Mouse (Mus musculus) forebrain, embryonic 13.5 days (tissue): ENCODE results near the gene Rhbg. TPM values are rescaled to one million over a fixed set of nuclear protein-coding genes. Genes with fewer than 3 reads are reported as not detected.
"Not testable (repeated sequence)": the region's sequence is repeated elsewhere in the genome, so short reads cannot be mapped to it uniquely, and the experiment has no call there.

Source experiments
- ATAC-seq: fragments of 200-750 bp; cut with Nextera tagmentation; 2 replicates; pipeline ENCODE4 v1.8.0; 2017
- H3K27ac ChIP-seq: fragments of 300-500 bp; sonication (generic); 2 replicates; pipeline ENCODE4 v1.5.1; 2015; ENCODE audit warnings: inconsistent platforms, mild to moderate bottlenecking, moderate library complexity
- H3K27me3 ChIP-seq: fragments of 300-500 bp; sonication (generic); 2 replicates; pipeline ENCODE4 v1.6.1; 2015; ENCODE audit warnings: mild to moderate bottlenecking, inconsistent platforms
- H3K36me3 ChIP-seq: fragments of 300-500 bp; sonication (generic); 2 replicates; pipeline ENCODE4 v1.6.1; 2015; ENCODE audit warnings: mild to moderate bottlenecking, inconsistent platforms; ENCODE audit not compliant: poor library complexity, severe bottlenecking
- H3K4me1 ChIP-seq: fragments of 300-500 bp; sonication (generic); 2 replicates; pipeline ENCODE4 v1.6.1; 2015; ENCODE audit warnings: inconsistent platforms
- H3K4me2 ChIP-seq: fragments of 300-500 bp; sonication (generic); 2 replicates; pipeline ENCODE4 v1.6.1; 2015; ENCODE audit warnings: inconsistent platforms, mild to moderate bottlenecking, moderate library complexity
- H3K4me3 ChIP-seq: fragments of 300-500 bp; sonication (generic); 2 replicates; pipeline ENCODE4 v1.5.1; 2015; ENCODE audit warnings: mild to moderate bottlenecking, inconsistent platforms
- H3K9ac ChIP-seq: fragments of 300-500 bp; sonication (generic); 2 replicates; pipeline ENCODE4 v1.6.1; 2015; ENCODE audit warnings: mild to moderate bottlenecking, inconsistent platforms
- H3K9me3 ChIP-seq: fragments of 300-500 bp; sonication (generic); replicated peaks from 2 replicates; pipeline ENCODE4 v1.6.1; 2016; ENCODE audit warnings: inconsistent platforms
- whole genome bisulfite sequencing: fragments of 180-500 bp; shearing (Covaris S2); methylation state at CpG from one replicate; pipeline ENCODE4 v1.1.7; 2015; 5-methylcytosine and 5-hydroxymethylcytosine counted together
- polyA plus RNA-seq: library from polyadenylated mRNA; unstranded; fragments of >200 nt; fragmentation: Nextera tagmentation; extraction: Ambion mirVana; gene quantifications from 2 replicates; pipeline ENCODE4 v1.2.1, GENCODE M21; 2015

Gene Rhbg
- polyA plus RNA-seq, 1 experiment from 2014 or later, result 0.26 TPM

DNA sequence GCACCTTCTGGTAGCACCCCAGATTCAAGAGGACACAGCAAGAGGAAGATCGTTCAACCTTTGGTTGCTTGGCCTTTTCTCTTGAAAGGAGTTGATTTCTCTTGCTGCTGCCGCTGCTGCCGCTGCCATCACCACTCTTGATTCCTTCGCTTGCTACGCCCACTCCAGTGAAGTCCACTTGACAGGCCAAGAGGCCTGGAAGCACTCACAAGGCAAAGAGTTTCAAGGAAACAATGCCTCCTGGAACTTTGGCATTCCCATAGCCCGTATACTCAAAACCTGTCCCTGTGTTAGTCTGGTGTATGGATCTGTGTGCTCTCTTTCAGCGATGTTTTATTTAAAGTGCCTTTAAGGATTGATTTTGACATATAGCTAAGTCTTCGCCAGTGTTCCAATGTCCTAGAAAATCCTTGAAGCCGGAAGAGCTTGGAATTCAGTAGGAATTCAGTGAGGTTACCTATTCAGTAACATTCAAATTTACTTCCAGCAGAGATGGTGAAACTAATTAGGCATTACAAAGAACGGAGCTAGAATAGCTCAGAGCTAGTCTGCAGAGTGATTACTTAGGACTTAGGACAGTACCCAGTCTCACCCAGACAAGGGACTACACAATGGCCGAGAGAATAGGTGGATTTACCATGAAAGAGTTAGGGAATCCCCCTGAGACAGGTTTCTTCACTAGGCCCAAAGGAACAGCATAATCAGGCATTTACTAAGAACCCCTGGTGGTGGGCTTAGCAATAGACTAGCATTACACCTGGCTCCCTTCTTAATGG lies 26.8 kb upstream of the Rhbg start:
- 48% methylated on average over 11 of the region's 11 CpGs for WGBS
- not testable (repeated sequence) for H3K4me1 ChIP-seq, H3K4me2 ChIP-seq, H3K36me3 ChIP-seq, H3K9ac ChIP-seq, ATAC-seq, H3K27ac ChIP-seq, H3K4me3 ChIP-seq, H3K27me3 ChIP-seq, H3K9me3 ChIP-seq

DNA sequence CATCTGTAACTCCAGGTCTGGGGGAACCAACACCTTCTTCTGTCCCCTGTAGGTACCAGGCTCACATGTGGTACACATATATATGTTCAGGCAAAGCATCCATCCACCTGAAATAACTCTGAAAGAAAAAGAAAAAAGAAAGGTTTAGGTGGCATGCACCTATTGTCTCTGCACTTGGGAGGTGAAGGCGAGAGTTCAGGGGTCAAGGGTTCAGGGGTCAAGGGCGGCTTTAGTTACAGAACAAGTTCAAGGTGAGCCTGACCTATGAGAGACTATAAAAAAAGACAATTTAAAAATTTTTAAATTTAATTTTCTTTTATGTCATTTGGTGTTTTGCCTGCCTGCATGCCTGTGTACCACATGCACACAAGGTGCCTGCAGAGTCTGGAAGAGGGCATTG lies 25.5 kb upstream of the Rhbg start:
- 94% methylated on average over 2 of the region's 2 CpGs for WGBS
- Histone ChIP-seq H3K9me3 (no peaks in the 10 kb centered on the region), H3K4me1 (no peaks in the 10 kb centered on the region), H3K4me3 (no peak overlapping the region), H3K4me2 (no peak overlapping the region), H3K27ac (no peak overlapping the region), H3K36me3 (no peaks in the 10 kb centered on the region), H3K27me3 (no peaks in the 10 kb centered on the region), H3K9ac (no peak overlapping the region)
- ATAC-seq, result no peak

DNA sequence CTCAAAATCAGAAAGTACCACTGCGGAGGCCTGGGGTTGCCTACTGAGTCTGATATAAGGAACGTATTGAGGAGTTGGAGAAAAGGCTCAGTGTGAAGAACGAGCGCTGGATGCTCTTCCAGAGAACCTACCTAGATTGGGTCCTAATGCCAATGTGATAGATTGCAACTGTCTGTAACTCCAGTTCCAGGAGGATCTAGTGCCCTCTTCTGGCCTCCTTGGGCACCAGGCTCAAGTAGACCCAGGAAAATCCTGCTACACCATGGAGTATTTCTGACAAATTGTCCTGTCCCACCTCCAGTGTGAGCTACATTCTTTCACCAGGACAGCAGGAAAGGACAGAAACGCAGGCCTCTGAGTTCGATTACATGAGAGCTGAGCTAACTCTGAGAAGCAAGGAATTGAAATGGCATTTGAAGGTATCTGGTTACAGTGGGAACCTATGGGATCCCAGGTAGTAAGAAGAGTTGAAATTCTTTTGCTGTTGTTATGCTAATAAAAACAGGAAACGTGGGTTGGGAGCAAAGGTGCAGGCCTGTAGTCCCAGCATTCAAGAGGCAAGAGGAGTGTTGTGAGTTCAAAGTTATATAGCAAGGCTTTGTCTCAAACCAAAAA lies 22.1 kb upstream of the Rhbg start:
- H3K9ac ChIP-seq, result no peak overlapping the region
- H3K4me3 ChIP-seq, result no peak overlapping the region
- no peaks in the 10 kb centered on the region for H3K27me3 ChIP-seq
- WGBS, result 51% methylated on average over 7 of the region's 7 CpGs
- no peaks in the 10 kb centered on the region for H3K9me3 ChIP-seq
- ATAC-seq, result no peak
- H3K36me3 ChIP-seq, result no peaks in the 10 kb centered on the region
- no peak overlapping the region for H3K27ac ChIP-seq
- H3K4me1 ChIP-seq, result no peaks in the 10 kb centered on the region
- H3K4me2 ChIP-seq, result no peak overlapping the region

DNA sequence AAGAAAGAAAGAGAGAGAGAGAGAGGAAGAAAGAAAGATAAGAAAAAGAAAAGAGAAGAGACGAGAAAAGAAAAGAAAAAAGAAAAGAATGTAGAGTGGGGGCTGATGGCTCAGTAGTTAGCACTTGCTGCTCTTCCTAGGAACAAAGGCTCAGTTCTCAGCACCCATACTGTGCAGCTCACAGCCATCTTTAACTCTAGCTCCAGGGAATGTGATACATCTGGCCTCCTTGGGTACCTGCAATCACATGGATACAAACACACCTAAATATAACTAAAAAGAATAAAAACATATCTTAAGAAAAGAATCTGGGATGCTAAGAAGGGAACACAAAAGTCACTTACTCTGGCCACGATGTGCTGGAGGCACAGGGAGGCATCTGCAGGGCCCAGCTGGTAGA lies 21.6 kb upstream of the Rhbg start:
- ATAC-seq, result no peak
- H3K27me3 ChIP-seq, result no peaks in the 10 kb centered on the region
- 86% methylated on average over 2 of the region's 2 CpGs for WGBS
- H3K9ac ChIP-seq, result no peak overlapping the region
- H3K27ac ChIP-seq, result no peak overlapping the region
- H3K9me3 ChIP-seq, result no peaks in the 10 kb centered on the region
- no peak overlapping the region for H3K4me2 ChIP-seq
- H3K4me1 ChIP-seq, result no peaks in the 10 kb centered on the region
- no peak overlapping the region for H3K4me3 ChIP-seq
- H3K36me3 ChIP-seq, result no peaks in the 10 kb centered on the region

DNA sequence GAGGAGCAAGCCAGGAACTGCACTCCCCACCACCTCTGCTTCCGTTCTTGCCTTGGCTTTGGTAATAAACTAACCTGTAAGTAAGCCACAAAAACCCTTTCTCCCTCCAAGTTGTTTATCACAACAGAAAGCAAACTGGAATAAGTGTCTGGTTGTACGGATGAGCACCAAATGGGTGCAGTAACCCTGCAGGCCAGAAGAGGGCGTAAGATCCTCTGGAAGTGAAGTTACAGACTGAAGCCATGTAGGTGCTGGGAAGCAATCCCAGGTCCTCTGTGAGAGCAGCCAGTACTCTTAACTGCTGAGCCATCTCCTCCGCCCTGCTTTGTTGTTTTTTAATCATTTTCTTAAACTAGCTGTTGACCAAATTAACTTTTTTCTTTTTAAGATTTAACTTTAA lies 19.5 kb upstream of the Rhbg start:
- Histone ChIP-seq H3K9ac (no peak overlapping the region), H3K27ac (no peak overlapping the region), H3K4me2 (no peak overlapping the region), H3K36me3 (no peaks in the 10 kb centered on the region), H3K4me1 (no peaks in the 10 kb centered on the region), H3K4me3 (no peak overlapping the region), H3K9me3 (no peaks in the 10 kb centered on the region), H3K27me3 (no peaks in the 10 kb centered on the region)
- 91% methylated on average over 4 of the region's 4 CpGs for WGBS
- no peak for ATAC-seq

DNA sequence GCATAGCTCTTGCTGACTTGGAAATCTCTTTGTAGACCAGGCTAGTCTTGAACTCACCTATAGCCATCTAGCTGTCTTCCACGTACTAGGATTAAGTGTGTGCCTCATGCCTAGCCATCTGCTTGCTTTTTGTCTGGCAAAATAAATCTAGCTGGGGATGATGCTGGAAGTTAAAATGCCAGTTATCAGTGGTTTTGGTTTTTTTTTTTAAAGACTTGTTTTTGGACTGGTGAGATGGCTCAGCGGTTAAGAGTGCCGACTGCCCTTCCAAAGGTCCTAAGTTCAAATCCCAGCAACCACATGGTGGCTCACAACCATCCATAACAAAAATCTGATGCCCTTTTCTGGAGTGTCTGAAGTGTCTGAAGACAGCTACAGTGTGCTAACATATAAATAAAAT lies 17.4 kb upstream of the Rhbg start:
- no peaks in the 10 kb centered on the region for H3K36me3 ChIP-seq
- no peak overlapping the region for H3K9ac ChIP-seq
- no peaks in the 10 kb centered on the region for H3K4me1 ChIP-seq
- no peak overlapping the region for H3K27ac ChIP-seq
- WGBS, result 94% methylated on average over 3 of the region's 3 CpGs
- H3K27me3 ChIP-seq, result no peaks in the 10 kb centered on the region
- H3K9me3 ChIP-seq, result no peaks in the 10 kb centered on the region
- no peak overlapping the region for H3K4me2 ChIP-seq
- H3K4me3 ChIP-seq, result no peak overlapping the region
- ATAC-seq, result no peak

DNA sequence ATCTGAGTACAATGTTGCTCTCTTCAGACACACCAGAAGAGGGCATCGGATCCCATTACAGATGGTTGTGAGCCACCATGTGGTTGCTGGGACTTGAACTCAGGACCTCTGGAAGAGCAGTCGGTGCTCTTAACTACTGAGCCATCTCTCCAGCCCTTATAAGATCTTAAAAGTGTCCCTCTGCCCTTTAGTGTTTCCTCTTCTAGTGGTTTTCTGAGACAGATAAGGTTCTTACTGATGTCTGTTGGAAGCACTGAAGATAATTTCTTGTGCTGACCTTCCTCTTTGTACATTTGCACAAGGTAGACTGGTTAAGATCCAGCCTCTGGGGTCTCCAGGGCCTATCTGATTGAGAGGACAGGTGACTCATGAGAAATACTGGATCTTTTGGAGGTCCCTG lies 16.8 kb upstream of the Rhbg start:
- not testable (repeated sequence) for H3K27ac ChIP-seq, H3K9me3 ChIP-seq, H3K4me3 ChIP-seq, H3K27me3 ChIP-seq, H3K4me2 ChIP-seq, ATAC-seq, H3K4me1 ChIP-seq, H3K9ac ChIP-seq, H3K36me3 ChIP-seq
- WGBS, result 95% methylated on average over 2 of the region's 2 CpGs

DNA sequence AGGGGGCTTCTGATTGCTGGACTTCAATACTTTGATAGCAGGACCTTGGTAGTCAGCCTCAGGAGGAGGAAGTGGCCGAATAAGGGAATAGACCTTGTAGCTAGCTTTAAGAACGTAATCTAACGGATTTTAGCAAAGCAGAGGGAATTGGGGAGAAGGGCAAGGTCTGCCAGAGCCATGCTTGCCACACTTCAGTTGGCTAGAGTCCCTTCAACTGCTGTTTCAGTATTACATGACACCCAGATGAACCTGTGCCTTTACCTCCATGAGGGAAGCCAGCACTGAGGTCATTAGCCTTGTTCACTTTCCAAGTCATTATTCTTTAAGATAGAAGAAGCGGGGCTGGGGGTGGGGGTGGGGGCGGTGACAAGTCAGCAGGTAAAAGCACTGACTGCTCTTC lies 14.5 kb upstream of the Rhbg start:
- H3K27ac ChIP-seq, result no peak overlapping the region
- ATAC-seq, result no peak
- no peaks in the 10 kb centered on the region for H3K4me1 ChIP-seq
- no peak overlapping the region for H3K4me2 ChIP-seq
- 89% methylated on average over 5 of the region's 5 CpGs for WGBS
- H3K9ac ChIP-seq, result no peak overlapping the region
- H3K27me3 ChIP-seq, result no peaks in the 10 kb centered on the region
- no peak overlapping the region for H3K4me3 ChIP-seq
- no peaks in the 10 kb centered on the region for H3K36me3 ChIP-seq
- no peaks in the 10 kb centered on the region for H3K9me3 ChIP-seq

DNA sequence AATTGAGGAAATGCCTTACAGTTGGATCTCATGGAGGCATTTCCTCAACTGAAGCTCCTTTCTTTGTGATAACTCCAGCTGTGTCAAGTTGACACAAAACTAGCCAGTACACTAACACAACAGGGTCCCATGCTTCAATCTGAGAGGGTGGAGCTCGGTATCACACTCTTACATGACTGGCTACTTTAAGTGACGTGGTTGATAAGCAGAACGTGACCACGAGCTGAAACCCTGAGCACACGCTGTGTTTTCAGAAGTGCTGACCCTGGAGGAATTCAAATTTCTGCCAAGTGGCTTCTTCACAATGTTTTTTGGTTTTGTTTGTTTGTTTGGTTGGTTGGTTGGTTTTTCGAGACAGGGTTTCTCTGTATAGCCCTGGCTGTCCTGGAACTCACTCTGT lies 13.5 kb upstream of the Rhbg start:
- H3K4me3 ChIP-seq, H3K27ac ChIP-seq, H3K36me3 ChIP-seq, H3K4me1 ChIP-seq, H3K9me3 ChIP-seq, ATAC-seq, H3K9ac ChIP-seq, H3K4me2 ChIP-seq, H3K27me3 ChIP-seq: not testable (repeated sequence)
- WGBS, result 87% methylated on average over 6 of the region's 6 CpGs

DNA sequence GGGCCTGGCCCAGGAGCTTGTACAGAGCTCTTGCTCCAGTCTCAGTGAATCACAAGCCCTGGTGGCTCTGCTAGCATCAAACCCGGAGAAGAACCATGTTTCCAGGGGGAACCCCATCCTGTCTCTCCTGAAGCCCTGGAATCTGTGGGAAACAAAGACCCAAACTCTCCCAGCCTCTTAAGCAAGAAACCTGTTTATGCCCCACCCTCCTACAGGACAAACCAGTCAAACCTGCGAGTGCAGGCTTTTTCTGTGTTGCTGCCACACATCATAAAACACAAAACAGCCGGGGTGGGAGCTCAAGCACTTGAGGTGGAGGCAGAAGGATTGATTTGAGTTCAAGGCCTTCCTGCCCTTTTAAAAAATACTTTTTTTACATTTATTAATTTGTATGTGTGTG lies 7.8 kb upstream of the Rhbg start:
- H3K9ac ChIP-seq, result no peak overlapping the region
- H3K4me2 ChIP-seq, result no peak overlapping the region
- no peaks in the 10 kb centered on the region for H3K36me3 ChIP-seq
- no peaks in the 10 kb centered on the region for H3K4me1 ChIP-seq
- WGBS, result 76% methylated on average over 3 of the region's 3 CpGs
- ATAC-seq, result no peak
- no peak overlapping the region for H3K27ac ChIP-seq
- no peak overlapping the region for H3K4me3 ChIP-seq
- H3K9me3 ChIP-seq, result no peaks in the 10 kb centered on the region
- no peaks in the 10 kb centered on the region for H3K27me3 ChIP-seq

DNA sequence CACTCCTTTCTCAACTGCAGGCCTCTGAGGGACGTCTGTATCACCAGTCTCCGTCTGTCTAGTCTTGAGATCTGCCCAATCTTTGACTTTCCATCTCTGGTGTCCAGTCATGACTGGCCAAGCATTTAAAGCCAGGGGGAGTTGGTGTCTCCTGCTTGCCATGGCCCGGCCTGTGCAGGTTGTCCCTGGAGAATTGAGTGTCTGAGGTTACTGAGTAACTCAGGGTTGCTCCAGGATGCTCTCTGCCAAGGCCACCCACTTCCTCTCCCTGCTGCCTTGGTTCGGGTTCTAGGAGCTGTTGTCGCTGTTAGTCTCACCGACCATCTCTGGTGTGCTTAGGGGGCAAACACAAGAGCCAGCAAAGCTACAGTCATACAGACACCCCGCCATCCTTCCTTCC lies 1.9 kb upstream of the Rhbg start:
- Histone ChIP-seq H3K4me2 (no peak overlapping the region), H3K36me3 (no peaks in the 10 kb centered on the region), H3K9ac (no peak overlapping the region), H3K9me3 (no peaks in the 10 kb centered on the region), H3K4me1 (peaks cover 8% of the 10 kb centered on the region), H3K27me3 (peaks cover 33% of the 10 kb centered on the region), H3K27ac (no peak overlapping the region), H3K4me3 (no peak overlapping the region)
- ATAC-seq, result no peak
- WGBS, result 84% methylated on average over 7 of the region's 7 CpGs

DNA sequence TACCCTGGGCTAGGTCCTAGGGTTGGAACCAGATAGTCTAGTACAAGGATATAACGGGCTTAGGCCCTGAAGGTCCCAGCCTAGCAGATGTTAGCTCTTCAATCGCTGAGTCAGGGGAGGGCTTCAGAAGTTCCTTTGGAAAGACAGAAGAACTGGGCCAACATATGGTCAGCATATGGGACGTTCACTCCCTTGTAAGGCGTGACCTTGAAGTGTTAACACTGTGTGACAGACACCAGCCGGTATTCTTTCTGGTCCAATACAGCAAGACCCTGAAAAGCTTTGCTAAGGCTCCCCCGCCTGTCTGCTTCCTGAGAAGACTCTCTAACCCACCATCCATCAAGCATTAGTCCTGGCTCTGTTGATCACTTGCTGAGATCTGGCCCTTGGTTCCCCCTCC lies 1.4 kb upstream of the Rhbg start:
- H3K9ac ChIP-seq, result no peak overlapping the region
- ATAC-seq, result no peak
- H3K27me3 ChIP-seq, result peaks cover 33% of the 10 kb centered on the region
- WGBS, result 84% methylated on average over 6 of the region's 6 CpGs
- H3K4me3 ChIP-seq, result no peak overlapping the region
- H3K27ac ChIP-seq, result no peak overlapping the region
- no peak overlapping the region for H3K4me2 ChIP-seq
- no peaks in the 10 kb centered on the region for H3K36me3 ChIP-seq
- H3K4me1 ChIP-seq, result peaks cover 8% of the 10 kb centered on the region
- no peaks in the 10 kb centered on the region for H3K9me3 ChIP-seq

DNA sequence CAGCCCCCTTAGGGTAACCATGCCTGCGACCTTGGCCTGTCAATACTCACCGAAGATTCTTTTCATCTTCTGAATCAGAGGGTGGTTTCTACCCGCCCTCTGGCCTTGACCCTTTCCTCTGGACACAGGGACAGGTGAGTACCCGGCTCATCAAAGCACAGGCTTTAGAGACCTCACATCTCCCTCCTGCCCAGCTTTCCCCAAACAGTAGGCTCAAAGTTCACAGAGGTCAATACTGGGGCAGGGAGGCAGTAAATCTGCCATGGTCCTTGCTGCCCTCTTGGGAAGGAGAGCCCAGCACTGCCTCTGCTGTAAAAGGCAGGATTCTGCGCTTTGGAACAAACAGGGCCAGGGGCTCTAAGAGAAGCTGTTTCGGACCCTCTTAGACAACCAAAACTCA lies 1.8 kb downstream of the Rhbg start:
- Histone ChIP-seq H3K36me3 (no peaks in the 10 kb centered on the region), H3K4me1 (peaks cover 8% of the 10 kb centered on the region), H3K4me2 (no peak overlapping the region), H3K27ac (no peak overlapping the region), H3K27me3 (peaks cover 33% of the 10 kb centered on the region), H3K4me3 (no peak overlapping the region), H3K9me3 (no peaks in the 10 kb centered on the region), H3K9ac (no peak overlapping the region)
- no peak for ATAC-seq
- 77% methylated on average over 6 of the region's 6 CpGs for WGBS
